Mouse (Mus musculus): ENCODE results near the gene Alkbh2.

The Alkbh2 gene

GRCm38 (mm10) chr5:114127374-114128349 is at the start of gene Alkbh2:
Gene Alkbh2 (minus strand): TSS chr5:114128218.
- DNase-seq (ENCODE audit: extremely low spot score) = peak; percentile 95

GRCm38 (mm10) chr5:114176548-114177400 is 48.8 kb upstream of the Alkbh2 start:
- DNase-seq (ENCODE audit: extremely low spot score) = no peak

- DNase-seq (ENCODE audit: extremely low spot score) = peak; percentile 99
These were observed 47.7 kb upstream of the Alkbh2 start for GRCm38 (mm10) chr5:114175596-114176171.

GRCm38 (mm10) chr5:114174639-114175038 is 46.6 kb upstream of the Alkbh2 start:
- DNase-seq (ENCODE audit: extremely low spot score) = peak; percentile 80

GRCm38 (mm10) chr5:114173877-114174581 is 46.0 kb upstream of the Alkbh2 start:
- no peak for DNase-seq (ENCODE audit: extremely low spot score)

- no peak for DNase-seq (ENCODE audit: extremely low spot score)
These were observed 45.4 kb upstream of the Alkbh2 start for GRCm38 (mm10) chr5:114173458-114173857.

- DNase-seq (ENCODE audit: extremely low spot score) = no peak
These were observed 44.9 kb upstream of the Alkbh2 start for GRCm38 (mm10) chr5:114172936-114173335.

- no peak for DNase-seq (ENCODE audit: extremely low spot score)
These were observed 42.3 kb upstream of the Alkbh2 start for GRCm38 (mm10) chr5:114170345-114170744.

- DNase-seq (ENCODE audit: extremely low spot score) = no peak
These were observed 35.2 kb upstream of the Alkbh2 start for GRCm38 (mm10) chr5:114163117-114163696.

- no peak for DNase-seq (ENCODE audit: extremely low spot score)
These were observed 34.2 kb upstream of the Alkbh2 start for GRCm38 (mm10) chr5:114162106-114162815.

- no peak for DNase-seq (ENCODE audit: extremely low spot score)
These were observed 33.4 kb upstream of the Alkbh2 start for GRCm38 (mm10) chr5:114161424-114161823.

- no peak for DNase-seq (ENCODE audit: extremely low spot score)
These were observed 29.2 kb upstream of the Alkbh2 start for GRCm38 (mm10) chr5:114157236-114157635.

- DNase-seq (ENCODE audit: extremely low spot score) = no peak
These were observed 27.3 kb upstream of the Alkbh2 start for GRCm38 (mm10) chr5:114155168-114155933.

GRCm38 (mm10) chr5:114154765-114155164 is 26.7 kb upstream of the Alkbh2 start:
- no peak for DNase-seq (ENCODE audit: extremely low spot score)

GRCm38 (mm10) chr5:114153490-114153889 is 25.5 kb upstream of the Alkbh2 start:
- peak; percentile 65 for DNase-seq (ENCODE audit: extremely low spot score)

- no peak for DNase-seq (ENCODE audit: extremely low spot score)
These were observed 24.5 kb upstream of the Alkbh2 start for GRCm38 (mm10) chr5:114152359-114153092.

GRCm38 (mm10) chr5:114147043-114147972 is 19.3 kb upstream of the Alkbh2 start:
- no peak for DNase-seq (ENCODE audit: extremely low spot score)

All from embryo, embryonic 9.5 days (tissue).